Mouse (Mus musculus): ENCODE results near the gene Ubr4.
A peak's percentile ranks its signal among the peaks of the same experiment; 100 is the strongest.
"Not testable (repeated sequence)": the region's sequence is repeated elsewhere in the genome, so short reads cannot be mapped to it uniquely, and the experiment has no call there.

The Ubr4 gene

DNA sequence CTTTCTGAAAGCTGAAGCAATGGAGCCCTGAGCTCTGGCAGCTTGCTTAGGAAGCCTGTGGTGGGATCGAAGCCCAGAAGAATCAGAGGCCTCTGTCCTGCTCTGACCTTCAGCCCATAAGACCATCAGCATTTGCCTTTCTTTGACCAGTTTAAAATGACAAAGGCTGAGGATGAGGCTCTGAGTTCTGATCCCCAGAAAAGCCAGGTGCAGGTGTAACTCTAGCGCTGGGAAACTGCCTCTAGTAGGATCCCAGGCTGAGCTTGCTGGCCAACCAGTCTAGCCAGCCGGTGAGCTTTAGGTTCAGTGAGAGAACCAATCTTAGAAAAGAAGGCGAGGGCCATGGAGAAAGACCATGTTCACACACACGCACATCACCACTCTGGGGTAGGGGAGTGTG is 135.9 kb downstream of the Ubr4 start:
- no peak for DNase-seq (ENCODE audit: low spot score)

- DNase-seq (ENCODE audit: low spot score) = peak; percentile 59
Measured at GRCm38 (mm10) chr4:139489946-139490345, 137.5 kb downstream of the Ubr4 start.

- peak; percentile 75 for DNase-seq (ENCODE audit: low spot score)
Measured at GRCm38 (mm10) chr4:139490413-139491055, 138.1 kb downstream of the Ubr4 start.

DNA sequence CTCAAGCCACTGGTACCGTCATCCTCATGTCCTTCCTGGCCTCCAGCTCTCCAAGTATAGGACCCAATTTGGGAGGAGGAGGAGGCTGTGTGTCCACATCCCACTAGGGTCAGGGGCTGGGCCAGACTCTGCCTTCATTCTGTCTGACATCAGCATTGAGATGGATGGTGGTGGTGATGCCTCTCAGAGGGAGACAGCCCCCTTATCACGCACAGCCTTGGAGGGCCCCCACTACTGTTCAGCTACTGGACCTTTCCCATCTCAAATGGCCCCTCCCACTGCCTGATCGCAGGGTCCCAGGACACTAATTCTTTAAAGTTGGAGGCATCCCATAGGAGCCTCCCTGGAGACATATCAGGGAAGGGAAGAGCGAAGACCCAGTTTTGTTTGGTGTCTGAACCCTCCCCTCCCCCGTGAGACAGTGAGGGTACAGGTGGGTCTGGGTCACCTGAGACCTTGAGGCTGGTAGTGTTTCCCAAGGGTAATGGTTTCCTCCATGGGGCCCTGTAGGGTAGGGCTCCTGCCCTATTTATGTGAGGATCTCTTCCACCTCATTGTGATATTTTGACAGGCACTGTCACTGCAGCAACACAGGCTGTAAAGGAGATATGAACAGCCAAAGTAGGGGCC is 139.2 kb downstream of the Ubr4 start:
- DNase-seq (ENCODE audit: low spot score) = no peak

DNA sequence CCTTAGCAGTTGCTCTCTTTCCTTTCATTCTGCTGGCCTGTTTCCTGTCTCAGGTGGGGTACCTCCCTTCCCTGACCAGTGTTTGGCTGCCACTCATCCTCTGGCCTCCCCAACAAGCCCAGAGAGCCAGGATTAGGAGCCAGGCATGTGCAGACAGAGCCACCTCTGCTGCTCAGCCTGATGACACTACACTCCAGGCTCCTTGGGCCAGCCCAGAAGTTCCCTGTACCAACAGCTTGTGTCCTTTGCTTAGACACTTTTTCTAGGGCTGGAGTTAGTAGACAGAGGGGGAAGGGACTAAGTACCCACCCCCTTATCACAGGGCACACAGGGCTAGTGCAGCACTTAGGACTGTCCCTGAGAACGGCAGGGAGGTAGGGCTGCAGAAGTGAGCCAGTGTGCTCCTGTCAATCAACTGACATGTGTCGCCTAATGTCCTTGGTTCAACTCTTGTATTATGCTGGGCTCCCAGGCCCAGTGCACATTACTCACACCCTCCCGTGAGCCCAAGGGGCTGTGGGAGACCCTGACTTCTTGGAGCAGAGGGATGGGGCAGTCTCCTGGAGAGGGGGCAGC is 139.9 kb downstream of the Ubr4 start:
- no peak for DNase-seq (ENCODE audit: low spot score)

DNA sequence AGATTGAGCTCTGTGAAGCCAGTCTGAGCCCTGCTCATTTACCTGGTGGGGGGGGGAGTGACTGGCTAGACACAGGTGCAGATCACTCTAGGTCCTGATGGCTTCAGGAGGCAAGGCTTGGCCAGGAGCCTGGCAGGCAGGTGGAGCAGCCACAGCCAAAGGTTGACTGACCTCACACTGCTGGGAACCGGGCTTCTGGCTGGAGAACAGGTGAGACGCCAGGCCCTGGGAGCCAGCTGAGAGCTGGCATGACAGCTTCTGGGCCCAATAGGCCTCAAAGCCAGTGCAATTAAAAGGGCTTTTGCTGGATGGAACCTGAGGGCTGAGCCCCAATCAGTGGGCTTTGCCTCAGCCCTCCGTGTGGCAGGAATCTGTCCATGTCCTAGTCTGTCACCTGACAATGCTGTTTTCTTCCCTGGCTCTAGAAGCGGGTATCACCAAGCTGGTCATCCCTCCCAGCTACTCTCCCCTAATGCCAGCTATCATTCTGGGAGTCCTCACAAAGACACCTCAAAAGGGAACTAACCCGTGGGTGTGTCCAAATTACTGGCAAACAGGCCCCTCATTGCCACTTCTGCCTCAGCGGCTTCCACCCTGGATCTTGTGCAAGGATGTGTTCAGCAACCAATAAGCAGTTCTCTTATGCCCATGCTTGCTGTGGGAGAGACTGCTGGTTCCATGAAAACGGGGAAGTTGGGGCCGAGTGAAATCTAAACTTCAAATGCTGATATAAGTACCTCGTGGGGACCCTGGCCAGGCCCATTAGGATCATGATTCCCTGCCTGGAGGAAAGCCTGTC is 141.0 kb downstream of the Ubr4 start:
- DNase-seq (ENCODE audit: low spot score) = no peak

DNA sequence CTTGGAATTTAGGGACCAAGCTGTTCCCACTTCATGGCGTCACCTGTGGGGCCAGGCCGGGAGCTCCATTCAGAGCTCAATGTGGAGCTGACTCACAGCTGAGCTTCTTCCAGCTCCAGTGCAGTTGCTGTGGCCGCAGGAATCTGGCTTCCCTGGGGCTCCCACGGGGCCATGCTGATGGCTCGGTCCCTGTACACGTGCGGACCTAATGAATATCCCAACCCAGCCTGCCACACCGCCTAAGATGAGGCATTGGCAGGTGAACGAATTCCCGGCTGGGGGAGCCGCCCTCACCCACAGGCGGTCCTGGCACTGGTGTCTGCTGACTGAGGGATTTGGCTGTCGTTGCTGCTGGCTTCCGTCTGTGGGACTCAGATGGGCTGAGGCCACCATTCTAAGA is 148.4 kb downstream of the Ubr4 start:
- DNase-seq (ENCODE audit: low spot score) = peak; percentile 46

- no peak for DNase-seq (ENCODE audit: low spot score)
Measured at GRCm38 (mm10) chr4:139501702-139502101, 149.3 kb downstream of the Ubr4 start.

- no peak for DNase-seq (ENCODE audit: low spot score)
Measured at GRCm38 (mm10) chr4:139503919-139504318, 151.5 kb downstream of the Ubr4 start.

DNA sequence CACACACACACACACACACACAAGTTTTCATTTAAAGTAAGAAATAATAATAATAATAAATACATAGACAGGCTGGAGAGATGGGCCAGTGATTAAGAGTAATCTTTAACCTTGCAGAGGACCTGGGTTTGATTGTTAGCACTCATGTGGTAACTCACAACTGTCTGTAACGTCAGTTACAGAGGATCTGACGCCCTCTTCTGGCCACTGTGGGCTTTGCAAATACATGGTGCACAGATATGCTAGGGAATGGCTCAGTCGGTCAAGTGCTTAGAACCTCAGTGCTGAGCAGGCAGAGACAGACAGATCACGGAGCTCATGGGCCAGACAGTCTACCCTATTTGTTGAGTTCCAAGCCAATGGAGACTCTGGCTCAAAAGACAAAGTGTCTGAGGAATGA is 153.3 kb downstream of the Ubr4 start:
- DNase-seq (ENCODE audit: low spot score) = no peak

- DNase-seq (ENCODE audit: low spot score) = no peak
Measured at GRCm38 (mm10) chr4:139506727-139507126, 154.3 kb downstream of the Ubr4 start.

- DNase-seq (ENCODE audit: low spot score) = no peak
Measured at GRCm38 (mm10) chr4:139509069-139509468, 156.7 kb downstream of the Ubr4 start.

DNA sequence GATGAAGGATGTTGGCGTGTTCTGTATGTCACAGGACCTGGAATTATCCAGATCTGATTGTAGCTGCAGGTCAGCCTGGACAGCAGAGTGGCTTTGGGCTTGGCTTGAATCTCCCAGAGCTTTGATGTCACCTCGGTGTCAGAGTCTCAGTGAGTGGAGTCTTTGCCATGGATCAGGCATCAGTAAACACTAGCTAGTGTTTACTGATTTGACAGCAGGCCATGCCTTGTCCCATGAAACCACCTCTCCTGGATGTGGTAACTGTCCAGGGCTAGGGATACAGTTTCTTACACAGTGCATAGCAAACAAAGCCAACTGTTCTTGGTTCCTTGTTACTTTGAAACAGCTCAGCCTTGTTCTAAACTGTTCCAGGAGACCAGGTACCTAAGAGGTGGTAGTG is 159.1 kb downstream of the Ubr4 start:
- no peak for DNase-seq (ENCODE audit: low spot score)

- DNase-seq (ENCODE audit: low spot score) = no peak
Measured at GRCm38 (mm10) chr4:139512985-139513384, 160.6 kb downstream of the Ubr4 start.

GRCm38 (mm10) chr4:139519221-139519620 is 166.8 kb downstream of the Ubr4 start:
- DNase-seq (ENCODE audit: low spot score) = no peak

DNA sequence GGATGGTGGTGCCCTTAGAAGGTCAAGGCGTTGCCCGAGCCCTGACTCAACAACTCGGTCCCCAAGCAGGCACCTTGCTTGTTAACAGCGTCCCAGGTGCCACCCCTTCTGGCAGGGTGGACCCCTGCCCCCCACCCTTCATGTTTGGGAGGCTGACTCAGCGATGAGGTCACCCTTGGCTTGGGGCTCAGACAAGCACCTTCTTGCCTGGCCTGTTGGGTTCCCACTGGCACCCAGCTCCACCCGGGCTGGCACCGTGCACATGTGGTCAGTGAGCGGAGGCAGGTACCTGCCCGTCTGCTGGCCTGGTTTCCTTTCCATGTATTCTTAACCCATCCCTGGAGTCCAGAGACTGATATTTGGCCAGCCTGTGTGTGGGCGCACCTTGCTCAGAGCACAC is 169.5 kb downstream of the Ubr4 start:
- DNase-seq (ENCODE audit: low spot score) = no peak

GRCm38 (mm10) chr4:139526475-139526874 is 174.1 kb downstream of the Ubr4 start:
- DNase-seq (ENCODE audit: low spot score) = no peak

DNA sequence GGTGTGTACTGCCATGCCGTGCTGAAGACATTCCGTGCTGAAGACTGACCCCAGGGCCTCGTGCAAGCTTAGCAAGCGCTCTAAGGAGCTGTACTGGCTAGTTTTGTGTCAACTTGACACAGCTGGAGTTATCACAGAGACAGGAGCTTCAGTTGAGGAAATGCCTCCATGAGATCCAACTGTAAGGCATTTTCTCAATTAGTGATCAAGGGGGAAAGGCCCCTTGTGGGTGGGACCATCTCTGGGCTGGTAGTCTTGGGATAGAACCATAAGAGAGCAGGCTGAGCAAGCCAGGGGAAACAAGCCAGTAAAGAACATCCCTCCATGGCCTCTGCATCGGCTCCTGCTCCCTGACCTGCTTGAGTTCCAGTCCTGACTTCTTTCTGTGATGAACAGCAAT is 177.8 kb downstream of the Ubr4 start, which contains the start of gene Iffo2:
Iffo2 (plus strand) TSS at position 301 of the 400 bp plus-strand sequence.
- not testable (repeated sequence) for DNase-seq (ENCODE audit: low spot score)

DNA sequence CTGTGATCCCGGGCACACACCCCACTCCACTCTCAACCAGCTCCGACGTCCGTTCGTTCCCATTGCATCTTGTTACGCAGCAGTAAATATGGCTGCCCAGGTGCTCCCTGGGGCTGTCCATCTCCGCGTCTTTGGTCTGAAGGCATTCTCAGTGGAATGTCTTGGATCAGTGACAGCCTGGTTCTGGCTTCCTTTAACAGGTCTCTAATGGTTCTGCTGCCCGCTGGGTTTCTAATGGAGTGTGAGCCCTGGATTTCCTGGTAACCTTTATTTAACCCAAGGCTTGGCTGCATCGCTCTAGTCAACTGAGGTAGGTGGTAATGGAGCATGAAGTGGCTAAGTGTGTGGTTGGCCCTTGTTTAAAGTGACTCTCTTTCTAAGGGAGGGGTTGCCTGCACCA is 179.7 kb downstream of the Ubr4 start:
- DNase-seq (ENCODE audit: low spot score) = no peak

- DNase-seq (ENCODE audit: low spot score) = no peak
Measured at GRCm38 (mm10) chr4:139535127-139535695, 182.8 kb downstream of the Ubr4 start.

DNA sequence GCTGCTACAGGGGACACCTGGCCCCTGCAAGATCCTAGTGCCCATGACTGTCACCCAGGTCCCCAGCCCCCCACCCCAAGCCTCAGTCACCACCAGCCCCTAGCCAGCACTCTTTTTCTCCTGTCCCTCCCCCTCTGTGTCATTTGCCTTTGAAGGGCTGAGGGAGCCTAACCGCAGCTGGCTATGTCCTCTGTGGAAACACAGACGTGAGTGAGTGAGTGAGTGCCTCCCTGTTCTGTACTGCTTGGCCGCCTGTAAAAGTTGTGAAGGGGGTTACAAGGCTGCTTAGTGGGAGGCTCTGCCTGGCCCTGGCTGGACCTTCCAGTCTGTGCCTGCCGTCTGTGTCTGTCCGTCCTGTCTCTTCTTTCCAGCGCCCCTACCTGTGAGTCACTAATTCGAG is 183.3 kb downstream of the Ubr4 start:
- DNase-seq (ENCODE audit: low spot score) = no peak

DNA sequence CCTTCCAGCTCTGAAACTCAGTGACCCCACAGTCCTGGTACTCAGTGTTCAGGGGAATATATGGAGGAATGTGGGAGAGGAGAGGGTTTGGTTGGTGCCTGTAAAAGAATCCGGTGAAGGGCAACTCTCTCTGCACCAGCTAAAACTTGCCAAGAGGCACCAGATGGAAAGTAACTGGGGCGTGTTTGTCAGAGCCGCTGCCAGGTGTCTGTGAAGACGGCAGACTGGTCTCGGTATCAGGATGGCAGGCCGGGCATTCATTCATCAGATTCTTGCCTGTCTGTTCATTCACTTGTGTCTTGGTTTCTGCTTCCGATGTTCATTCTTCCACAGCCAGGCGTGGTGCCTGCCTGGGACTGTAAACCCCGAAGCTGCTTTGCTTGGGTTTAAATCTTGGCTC is 184.3 kb downstream of the Ubr4 start:
- no peak for DNase-seq (ENCODE audit: low spot score)

All from layer of hippocampus, adult 11-12 months (tissue).